Mouse (Mus musculus): ENCODE results near the gene Nat9.
A peak's percentile ranks its signal among the peaks of the same experiment; 100 is the strongest.

Nat9 gene

DNA sequence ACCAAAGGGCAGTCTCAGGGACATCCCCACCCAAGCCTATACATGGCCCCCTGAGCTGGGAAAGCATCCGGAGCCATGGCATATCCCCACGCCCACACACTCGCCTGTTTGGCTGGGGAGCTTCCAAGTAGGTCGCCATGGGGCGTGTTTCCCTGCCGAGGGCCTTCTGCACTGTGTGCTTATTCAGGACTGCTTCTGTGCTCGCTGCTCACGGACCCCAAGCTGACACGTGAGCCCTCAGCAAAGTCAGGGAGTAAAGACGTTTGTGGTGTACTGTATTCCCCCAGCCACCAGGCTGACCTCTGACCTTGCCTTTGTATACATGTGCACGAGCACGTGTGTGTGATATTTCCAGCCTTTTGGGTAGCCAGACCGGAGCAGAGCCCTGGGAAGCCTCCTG, 24.5 kb upstream of the Nat9 start:
- DNase-seq: peak; percentile 74

DNA sequence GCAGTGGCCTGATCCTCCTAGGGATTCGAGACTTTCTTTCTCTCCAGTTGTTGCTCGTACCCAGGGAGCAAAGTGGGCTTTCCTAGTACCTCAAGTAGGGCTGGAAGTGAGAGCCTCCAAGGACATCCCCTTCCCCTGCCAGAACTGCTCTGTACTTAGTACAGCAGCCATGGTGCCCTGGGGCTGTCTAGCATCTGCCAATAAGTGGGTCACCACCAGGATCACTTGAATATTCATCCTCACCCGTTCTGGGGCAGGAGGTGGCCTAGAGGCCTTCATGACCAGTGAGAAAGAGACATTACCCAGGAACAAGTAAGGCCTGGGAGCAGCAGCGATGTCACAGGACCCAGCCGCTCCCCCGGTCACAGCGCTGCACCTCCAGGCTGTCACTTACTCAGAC, 22.3 kb upstream of the Nat9 start:
- DNase-seq: peak; percentile 80

DNA sequence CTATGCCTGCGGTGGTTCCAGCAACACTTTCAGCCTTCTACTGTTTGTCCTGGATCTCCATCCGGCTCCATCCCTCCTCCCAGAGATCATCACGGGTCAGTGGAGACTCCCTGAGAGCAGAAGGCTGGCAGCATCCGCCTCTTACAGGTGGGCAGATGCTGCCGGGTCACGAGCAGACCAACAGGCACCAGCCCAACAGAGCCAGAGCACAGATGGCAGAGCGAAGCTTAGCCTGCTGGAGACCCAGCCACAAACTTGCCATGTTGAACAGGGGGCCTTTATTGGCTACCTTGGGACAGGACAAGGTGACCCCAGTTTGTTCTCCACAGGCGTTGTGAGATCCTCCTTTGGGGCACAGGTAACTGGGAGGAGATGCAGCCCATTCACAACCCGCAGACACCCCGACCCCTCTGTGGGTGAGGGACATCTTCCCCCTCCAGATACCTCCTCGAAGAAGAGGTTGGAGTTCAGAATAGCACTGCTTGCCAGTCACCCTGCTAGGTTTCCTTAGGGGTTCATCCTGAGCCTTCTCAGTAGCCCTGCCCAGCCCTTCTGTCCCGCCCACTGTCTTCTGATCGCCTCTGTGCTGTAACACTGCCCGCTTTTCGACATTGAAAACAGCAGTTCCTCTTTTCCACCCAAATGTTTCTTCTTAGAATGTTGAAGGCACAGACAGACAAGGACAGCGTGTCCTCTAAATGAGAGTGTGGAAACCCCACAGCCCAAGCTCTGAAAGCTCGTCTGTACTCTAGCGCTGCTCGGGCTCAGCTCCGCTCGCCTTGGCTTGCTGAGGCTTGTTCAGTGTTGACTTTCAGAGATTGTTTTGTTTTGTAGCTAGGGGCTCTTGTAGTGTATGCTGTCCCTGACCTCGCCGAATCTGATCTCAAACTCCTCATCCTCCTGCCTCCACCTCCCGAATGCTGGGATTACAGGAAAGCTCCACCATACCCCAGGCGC, 21.4 kb upstream of the Nat9 start:
- DNase-seq: peak; percentile 7

DNA sequence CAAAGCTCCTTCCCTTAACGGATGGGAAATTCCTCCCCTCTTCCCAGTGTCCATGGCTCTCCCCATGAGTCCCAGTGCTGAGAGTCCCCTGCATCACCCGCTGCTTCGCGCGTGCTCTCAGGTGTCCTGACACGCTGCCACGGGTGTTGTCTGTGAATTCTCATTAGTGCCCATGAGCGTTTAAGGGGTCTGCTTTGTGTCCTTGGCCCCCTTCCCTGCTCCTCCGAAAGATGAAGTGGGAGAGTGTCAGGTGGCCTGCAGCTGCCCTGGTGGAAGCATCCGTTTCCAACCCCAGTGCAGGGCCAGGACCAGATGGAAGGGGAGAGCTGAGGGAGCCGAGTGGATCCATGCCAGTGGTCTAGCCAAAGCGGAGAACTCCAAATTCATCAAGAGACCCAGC, 20.5 kb upstream of the Nat9 start:
- no peak for DNase-seq

DNA sequence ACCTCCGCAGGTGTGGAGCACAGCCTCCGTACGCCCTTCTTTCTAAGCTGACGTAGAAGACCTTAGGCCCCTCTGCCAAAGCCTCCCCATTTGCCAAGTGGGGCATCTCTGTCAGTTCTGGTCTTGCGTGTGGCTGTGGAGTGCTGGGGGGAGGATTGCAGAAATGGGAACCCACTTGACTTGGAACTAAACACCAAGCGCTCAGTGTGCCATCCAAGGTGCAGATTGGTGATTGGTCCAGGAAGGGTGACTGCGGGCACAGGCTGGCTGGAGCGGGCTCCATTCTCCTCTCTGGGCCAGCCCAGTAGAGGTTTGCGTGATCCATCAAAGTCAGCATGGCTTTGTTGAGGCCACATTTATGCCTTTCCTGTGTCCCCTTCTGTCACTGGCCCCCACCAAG, 15.1 kb upstream of the Nat9 start:
- DNase-seq: no peak

DNA sequence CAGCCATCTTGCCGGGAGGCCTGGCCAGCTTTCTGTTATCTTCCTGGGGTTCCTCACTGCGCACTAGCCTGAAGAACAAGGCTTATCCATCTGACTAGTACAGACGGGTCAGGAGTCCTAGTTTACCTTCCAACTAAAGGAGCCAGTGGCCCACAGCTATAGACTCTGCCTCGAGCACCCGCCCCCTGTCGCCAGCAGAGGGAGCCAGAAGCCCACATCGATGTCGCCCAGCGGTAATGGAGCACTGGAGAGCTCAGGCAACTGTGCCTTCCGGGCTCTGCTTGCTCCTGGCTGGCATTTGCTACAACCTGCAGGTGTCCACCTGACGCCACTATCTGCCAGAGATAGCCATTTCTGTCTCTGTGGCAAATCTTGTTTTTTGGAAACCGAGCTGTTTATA, 14.7 kb upstream of the Nat9 start:
- peak; percentile 84 for DNase-seq

DNA sequence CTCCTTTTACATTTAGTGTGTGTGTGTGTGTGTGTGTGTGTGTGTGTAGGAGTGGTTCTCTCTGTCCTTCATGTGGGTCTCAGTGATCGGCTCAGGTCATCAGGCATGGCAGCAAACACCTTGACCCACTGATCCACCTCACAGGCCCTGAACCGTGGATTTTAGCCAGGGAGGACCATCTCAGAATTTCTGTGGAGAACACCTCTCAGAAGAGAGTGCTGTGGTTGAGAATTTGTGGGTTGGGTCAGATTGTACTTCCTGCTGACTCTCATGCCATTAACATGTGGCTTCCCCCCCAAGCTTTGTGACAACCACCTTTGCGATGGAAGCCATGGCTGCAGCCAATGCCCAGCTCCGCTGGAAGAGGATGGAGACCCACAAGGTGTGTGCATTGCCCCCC, 12.9 kb upstream of the Nat9 start:
- no peak for DNase-seq

DNA sequence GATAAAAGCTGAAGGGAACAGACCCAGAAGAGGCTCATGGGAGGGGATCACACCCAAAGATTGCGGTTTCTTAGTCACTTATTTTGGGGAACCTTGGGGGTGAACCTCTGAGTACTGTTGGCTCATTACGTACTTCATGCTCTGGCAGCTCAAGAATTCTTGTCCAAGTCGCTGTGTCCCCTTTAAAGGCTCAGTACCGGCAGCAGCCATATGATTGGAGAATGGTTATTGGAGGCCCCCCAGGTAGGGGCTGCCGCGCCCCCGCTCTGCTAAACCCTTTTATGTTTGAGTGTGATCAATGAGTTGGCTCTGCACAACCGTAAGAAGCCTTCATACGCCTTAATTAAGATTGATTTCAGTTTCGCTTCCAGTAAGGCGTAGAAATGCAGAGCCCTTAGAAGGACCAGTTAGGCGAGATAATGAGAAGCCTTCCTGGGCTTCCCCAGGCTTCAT, 11.3 kb upstream of the Nat9 start:
- no peak for DNase-seq

DNA sequence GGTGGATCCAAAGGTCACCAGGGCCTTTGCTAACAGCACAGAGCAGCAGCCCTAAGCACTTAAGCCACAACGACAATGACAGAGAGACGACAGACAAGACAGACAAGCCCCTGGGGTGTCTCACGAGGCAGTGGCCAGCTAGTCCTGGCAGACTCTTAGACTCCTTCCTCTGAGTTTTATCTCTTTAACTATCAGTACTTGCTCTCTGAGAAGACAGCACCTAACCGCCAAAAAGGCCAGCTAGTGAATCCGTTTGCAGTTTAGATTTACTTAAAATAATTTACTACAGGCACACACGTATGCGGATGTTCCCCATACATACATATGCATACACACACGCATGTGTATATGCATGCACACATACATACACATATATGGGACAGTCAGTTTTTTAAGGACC, 9.9 kb upstream of the Nat9 start:
- no peak for DNase-seq

DNA sequence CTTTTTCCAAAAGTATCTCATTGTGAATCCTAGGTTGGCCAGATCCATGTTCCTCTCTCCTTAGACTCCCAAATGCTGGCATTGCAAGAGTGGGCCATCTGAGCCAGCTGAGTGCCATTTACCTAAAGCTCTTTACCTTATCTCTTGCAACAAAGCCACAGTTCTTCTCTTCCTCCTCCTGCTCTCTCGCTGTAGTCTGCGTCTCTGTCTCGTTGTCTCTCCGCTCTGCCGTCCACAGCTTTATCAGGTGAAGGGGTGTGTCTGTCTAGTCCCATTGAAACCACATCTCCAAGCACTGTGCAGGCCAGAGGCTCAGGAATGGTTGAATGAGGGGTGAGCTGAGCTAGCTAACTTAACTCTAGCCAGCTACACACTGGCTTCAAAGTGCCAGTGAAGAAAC, 8.3 kb upstream of the Nat9 start:
- DNase-seq: no peak

DNA sequence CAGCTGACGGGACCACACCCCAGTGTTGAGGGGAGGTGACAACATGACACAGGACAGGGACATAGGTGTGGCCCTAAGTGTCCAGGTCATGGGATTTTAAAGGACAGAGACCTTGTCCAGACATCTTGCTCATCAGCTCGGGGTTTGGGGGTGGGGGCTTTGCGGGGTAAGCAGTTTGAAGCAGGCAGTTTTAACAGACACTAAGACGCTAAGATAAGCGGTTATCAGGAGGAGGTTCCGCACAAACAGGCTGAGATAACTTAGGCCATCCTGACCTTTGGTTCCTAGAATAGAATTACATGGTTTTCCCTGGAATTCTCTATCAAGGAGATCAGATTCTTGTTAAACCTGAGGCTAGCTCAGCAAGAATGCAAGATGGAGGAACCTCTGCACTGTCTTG, 7.0 kb upstream of the Nat9 start:
- DNase-seq: no peak

DNA sequence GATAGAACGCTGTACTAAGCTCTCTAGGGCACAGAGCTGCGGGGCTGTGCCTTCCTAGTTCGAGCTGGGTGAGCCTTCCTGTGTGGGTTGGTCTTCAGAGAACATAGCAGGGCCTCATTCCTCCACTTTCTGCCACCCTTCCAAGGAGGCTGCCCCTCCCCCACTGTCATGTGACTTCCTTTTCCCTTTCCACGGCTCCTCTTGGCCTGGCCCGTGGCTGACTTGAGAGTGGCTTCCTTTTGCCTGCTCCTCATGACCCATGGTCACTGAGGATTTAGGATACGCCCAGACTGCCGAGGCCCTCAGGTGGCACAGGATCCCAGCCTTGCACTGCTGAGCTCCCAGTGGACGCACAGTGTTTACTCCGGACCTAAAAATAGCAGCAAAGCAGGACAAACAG, 4.5 kb upstream of the Nat9 start:
- DNase-seq: no peak

DNA sequence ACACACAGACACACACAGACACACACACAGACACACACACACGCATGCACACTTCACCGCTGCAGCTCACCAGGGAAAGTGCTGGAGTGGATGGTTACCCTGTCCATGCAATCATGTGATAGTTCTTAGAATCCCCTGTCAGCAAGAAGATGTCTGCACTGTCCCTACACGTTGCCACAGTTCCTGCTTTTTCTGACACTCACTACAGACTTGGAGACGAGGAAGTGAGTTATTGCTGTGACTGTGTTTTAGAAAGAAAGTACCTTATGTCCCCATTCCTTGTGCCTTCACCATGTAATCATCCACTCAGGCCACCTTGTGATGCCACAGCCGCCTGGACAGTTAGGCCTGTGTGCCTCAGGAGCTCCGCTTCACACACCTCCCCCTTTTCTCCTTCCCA, 1.6 kb upstream of the Nat9 start:
- no peak for DNase-seq

DNA sequence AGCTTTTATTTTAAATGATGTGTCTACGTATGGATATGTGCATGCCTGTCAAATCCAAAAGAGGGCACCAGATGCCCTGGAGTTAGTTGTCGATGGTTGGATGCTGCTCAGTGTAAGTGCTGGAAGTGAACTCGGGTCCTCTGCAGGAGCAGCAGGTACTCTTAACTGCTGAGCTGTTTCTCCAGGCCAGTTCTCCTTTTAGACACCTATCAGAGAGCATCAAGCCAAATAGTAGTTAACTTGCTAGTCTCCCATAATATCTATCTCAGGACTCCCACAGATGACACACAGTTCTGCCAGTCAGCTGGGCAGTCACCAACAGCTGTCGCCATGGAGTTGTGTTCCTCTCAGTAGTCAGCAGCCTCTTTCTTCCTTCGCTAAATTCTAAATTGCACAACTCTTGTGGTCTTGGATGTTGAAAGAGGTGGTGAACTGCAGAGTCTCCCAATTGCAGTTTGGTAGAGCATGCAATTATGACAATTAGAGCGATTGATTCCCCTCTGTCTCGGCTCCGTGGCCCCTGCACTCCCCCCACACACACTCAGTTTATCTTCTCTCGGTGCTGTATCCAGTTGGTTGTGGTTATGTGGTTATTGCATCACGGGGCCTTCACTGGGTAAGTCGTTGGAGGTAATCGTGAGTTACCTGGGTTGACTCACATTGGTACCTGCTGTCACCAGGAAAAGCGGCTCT, 1.0 kb upstream of the Nat9 start:
- no peak for DNase-seq

DNA sequence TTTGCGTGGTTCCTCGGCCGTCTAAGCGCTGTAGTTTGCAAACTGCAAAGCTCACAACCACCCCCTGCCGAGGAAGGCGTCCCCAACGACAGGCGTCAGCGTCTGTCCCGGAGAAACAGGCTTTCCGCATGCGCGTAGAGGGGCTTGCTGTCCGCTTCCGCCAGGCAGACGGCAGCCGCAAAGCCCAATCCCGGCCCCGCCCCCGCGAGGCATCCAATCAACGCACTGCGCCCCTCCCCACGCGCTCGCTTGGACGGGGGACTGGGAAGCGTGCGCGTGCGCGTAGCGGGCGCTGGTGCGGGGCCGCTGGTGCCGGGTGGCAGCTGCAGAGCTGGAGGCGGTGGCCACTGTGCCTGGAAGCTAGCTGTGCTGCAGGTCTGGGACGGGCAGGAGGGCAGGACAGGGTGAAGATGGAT, 427 bp downstream of the Nat9 start, which contains the start of gene Tmem104:
Tmem104 (plus strand) TSS at position 264 of the 416 bp plus-strand sequence.
- peak; percentile 99 for DNase-seq

DNA sequence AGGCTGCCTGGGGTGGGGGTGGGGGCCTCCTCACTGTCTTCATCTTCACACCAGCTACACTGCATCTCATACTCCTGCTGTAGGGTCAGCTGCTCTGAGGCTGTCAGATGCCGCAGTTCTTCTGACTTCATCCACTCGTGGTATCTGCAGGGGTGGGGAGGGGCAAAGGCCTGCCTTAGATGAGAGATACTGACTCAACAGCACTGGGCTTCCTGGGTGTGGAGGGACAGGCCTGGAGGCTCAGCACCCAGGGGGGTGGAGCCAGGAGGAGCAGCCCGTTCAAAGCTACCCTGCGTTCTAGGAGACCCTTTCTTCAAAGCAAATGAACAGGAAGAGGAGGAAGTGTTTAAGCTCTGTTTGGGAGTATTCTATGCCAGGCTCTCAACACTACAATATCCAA, 2.7 kb downstream of the Nat9 start:
- no peak for DNase-seq

DNA sequence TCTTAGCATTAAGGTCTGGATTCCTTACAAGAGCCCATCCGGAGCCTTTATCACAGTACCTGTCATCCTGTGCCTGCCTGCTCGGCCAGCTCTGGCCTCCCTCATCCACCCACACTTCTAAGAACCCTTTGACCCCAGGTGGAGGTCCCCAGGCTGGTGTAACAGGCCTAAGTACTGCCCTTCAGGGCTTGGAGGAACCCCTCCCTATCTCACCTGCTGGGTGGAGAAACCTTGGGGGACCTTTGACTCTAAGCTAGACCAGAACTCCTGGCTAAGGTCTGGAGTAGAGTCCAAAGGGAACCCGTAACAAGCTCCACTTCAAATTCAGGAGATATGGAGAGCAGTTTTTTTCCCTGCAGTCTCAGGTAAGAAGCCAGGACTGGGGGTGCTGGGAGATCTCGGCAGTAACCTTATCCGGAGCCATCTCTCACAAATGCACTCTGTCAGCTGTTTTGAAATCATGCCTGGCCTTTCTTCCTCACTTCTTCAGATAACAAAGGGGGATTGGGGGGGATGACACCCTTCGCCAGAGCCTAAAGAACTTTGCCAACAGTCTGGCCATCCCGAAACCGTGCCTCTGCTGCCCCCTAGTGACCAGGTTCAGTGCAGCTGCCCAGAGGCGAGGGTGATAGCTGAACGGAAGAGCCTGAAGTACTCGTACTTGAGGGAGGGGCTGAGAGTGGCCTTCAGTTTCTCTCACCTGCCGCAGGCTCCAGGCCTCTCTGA, 5.6 kb downstream of the Nat9 start:
- peak; percentile 87 for DNase-seq

DNA sequence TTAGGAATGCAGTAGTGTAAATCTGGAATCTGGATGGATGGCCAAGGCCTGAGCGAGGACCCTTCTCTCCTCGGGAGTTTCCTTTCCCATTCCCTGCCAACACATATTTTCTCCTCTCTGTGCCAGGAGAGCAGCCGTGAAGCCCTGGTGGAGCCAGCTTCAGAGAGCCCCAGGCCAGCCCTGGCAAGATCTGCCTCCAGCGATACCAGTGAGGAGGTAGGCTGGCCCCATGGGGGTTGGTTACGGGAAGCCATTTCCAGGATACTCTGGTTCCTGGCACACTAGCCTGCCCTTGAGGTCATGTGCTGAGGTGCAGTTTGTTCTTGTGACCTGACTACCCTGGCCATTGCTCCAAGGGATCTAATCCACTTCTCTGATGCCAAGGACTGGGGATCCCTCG, 7.8 kb downstream of the Nat9 start:
- no peak for DNase-seq

DNA sequence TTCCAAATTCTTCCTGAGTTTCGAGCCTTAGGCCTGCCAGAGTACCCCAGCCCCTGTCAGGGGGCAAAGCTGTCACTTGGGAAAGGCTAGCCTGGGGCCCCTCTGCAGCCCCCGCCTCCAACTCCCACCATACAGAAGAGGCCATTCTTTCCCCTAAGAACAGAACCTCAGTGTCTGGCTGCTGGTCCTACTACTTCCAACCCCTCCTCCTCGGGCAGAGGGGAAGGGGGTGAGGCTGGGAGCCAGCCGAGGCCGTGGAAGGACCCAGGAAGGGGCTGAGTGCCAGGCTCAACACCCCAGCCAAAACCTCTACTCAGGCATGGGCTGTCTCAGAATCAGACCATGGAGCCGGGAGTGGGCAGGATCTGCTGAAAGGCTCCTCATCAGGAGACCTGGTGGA, 8.5 kb downstream of the Nat9 start:
- DNase-seq: no peak

DNA sequence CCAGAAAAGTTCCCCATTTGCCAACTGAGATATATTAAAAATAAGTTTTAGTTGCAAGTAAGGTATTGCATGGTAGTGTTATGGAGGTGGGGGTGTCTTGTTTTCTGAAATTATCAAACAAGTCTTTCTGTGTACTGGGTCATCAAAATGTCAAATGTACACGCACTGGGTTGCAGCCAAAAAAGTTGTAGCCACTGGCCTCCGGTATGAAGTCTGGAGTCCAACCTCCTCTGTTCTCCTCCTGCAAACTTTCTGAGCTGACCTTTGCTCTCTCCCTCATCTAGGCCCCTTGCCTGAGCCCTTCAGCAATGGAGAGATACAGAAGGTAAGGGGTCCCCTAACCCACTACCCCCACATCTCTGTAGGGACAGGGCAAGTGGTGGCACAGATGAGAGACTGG, 8.9 kb downstream of the Nat9 start:
- DNase-seq: no peak

DNA sequence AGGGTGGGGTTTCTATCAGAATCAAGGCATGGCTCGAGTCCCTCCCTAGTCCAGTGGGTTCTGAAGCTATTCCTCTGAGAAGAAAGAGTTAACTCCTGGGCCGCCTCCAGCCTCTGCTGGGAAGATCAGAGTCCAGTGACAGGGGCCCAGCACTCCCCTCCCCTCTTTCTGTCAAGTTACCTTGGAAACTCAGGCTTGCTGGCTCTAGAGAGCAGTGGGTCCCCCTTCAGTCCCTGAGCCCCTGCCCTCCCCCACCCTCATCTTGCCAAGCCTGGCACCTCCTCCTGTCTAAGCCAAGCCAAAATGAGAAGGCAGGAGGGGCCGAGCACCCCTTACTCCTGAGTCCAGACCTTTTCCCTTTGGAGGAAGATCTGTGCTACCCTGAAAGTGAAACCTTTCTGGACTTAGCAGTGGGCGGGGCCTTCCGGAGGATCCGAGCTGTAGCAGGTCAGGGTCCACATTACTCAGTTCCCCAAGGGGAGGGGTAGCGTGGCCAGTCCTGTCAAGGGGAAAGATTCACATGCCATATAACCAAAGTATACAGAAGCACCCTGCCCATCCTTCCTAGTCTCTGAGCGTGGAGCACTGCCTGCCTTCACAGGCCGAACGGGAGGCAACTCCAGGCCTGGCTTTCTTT, 10.0 kb downstream of the Nat9 start:
- DNase-seq: no peak

DNA sequence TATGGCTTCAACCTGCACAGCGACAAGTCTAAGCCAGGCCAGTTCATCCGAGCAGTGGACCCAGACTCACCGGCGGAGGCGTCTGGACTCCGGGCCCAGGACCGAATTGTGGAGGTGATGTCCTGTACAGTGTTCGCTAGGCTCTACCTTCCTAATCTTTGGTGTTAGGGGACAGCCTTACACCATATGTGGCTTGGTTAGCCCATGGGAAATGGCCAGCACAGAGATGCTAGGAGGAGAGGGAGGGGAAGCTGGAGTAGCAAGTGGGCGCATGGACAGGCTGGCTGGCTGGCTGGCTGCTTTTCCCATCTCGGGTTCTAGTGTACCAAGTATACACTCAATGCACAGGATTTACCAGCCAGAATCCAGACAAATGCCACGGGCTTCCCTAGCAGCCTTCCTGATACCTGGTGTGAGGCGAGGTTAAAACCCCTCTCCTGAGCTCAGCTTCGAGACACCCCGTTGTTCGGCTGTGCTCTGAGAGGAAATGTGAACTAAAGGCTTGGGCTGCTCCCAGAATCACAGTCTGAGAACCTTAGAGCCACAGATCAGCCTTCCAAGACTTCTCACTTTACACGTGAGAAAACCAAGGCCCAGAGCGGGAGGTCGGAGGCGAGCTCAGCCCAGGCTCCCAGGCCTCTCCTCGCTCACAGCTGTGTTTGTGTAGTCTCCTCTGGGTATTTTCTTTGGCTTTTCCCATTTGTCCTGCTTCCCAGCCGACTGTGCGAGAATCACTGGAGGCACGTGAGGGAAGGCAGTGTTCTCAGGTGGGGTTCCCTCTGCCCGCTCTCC, 11.1 kb downstream of the Nat9 start:
- DNase-seq: no peak
